Mouse (Mus musculus): Measurements from ENCODE around the gene Crtam.
A peak's percentile ranks its signal among the peaks of the same experiment; 100 is the strongest.

GRCm38 (mm10) chr9:40989940-40990588, 14.4 kb downstream of the Crtam start:
- no peak for TF ChIP-seq ZNF384 (IDR thresholded peaks at IDR 0.05; ENCODE audit: low read depth, low read length)
- no peak for TF ChIP-seq SIN3A (IDR thresholded peaks at IDR 0.05; ENCODE audit: low read length)
- TF ChIP-seq CTCF (conservative IDR thresholded peaks at IDR 0.05 in 1 of 2, IDR thresholded peaks at IDR 0.05 in 1 of 2; ENCODE audit: low read depth in 2 of 2, low read length in 2 of 2) = peak; percentile 17 to 91; a peak in 2 of 4 replicates
- TF ChIP-seq MXI1 (IDR thresholded peaks at IDR 0.05; ENCODE audit: low read depth, low read length) = no peak

All from CH12.LX (cell line).